Mouse (Mus musculus): ENCODE results near the gene Trmt1. TPM values are rescaled to one million over a fixed set of nuclear protein-coding genes. Genes with fewer than 3 reads are reported as not detected.
A peak's percentile ranks its signal among the peaks of the same experiment; 100 is the strongest.

Trmt1 gene
- 40.1 to 46.6 TPM (median 44.7 TPM) in 3 replicates for total RNA-seq (2017)

- ATAC-seq (replicated peaks; ENCODE audit: insufficient number of reproducible peaks, low FRiP score, low TSS enrichment, poor library complexity, severe bottlenecking), result no peak
Measured at GRCm38 (mm10) chr8:84686191-84687002, at the start of gene Trmt1. Gene Trmt1, plus strand, starts transcription at chr8:84686307.

- no peak for ATAC-seq (replicated peaks; ENCODE audit: insufficient number of reproducible peaks, low FRiP score, low TSS enrichment, poor library complexity, severe bottlenecking)
Measured at GRCm38 (mm10) chr8:84637946-84638554, 48.1 kb upstream of the Trmt1 start.

DNA sequence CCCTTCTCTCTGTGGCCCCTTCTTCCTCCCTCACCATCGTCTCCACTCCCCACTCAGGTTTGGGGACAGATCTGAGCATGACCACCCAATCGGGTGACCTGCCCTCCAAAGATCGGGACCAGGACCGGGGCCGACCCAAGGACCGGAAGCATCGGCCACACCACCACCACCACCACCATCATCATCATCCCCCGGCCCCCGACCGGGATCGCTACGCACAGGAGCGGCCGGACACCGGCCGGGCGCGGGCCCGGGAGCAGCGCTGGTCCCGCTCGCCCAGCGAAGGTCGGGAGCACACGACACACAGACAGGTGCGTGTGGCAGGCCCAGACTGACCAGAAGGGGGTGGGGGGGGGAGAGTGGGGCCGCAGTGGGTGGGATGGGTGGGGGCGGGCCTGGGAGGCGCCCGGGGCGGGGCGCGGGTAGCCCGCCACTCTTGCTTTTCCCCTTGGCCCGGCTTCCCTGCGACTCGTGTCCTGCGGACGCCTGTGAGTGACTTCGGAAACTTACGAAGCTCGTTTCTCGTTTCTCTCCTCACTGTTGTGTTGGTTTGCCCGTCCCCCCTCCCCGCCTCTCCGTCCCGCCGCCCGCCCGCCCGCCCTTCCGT, 47.4 kb upstream of the Trmt1 start:
- no peak for ATAC-seq (replicated peaks; ENCODE audit: insufficient number of reproducible peaks, low FRiP score, low TSS enrichment, poor library complexity, severe bottlenecking)

- peak; percentile 41 for ATAC-seq (replicated peaks; ENCODE audit: insufficient number of reproducible peaks, low FRiP score, low TSS enrichment, poor library complexity, severe bottlenecking)
Measured at GRCm38 (mm10) chr8:84639162-84640009, 46.7 kb upstream of the Trmt1 start.

DNA sequence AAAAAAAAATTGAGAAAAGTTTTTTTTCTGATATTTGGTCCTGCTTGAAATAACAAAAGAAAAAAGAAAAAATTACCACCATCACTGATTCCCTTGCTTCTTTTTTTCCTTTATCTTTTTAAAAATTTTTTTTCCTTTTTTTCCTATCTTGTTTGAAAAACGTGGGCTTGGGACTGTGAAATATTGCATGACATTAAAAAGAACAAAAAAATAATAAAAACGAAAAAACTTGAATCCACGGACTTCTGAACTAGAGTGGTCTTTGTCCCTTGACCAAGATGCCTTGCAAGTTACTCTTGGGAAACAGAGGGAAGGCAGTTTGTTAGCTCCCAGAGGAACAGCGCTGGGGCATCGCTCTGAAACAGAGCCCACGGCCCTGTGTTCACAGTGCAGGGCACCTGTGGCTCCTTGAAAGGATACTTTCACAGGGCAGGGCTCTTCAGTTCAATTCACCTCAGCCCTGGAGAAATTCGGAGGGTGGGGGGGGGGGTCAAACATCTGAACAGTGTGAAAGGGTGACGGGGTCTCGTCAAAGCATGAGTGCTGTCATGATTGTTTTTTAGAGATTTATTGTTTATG, 46.0 kb upstream of the Trmt1 start:
- ATAC-seq (replicated peaks; ENCODE audit: insufficient number of reproducible peaks, low FRiP score, low TSS enrichment, poor library complexity, severe bottlenecking), result no peak

GRCm38 (mm10) chr8:84640617-84641294, 45.4 kb upstream of the Trmt1 start:
- ATAC-seq (replicated peaks; ENCODE audit: insufficient number of reproducible peaks, low FRiP score, low TSS enrichment, poor library complexity, severe bottlenecking), result no peak

DNA sequence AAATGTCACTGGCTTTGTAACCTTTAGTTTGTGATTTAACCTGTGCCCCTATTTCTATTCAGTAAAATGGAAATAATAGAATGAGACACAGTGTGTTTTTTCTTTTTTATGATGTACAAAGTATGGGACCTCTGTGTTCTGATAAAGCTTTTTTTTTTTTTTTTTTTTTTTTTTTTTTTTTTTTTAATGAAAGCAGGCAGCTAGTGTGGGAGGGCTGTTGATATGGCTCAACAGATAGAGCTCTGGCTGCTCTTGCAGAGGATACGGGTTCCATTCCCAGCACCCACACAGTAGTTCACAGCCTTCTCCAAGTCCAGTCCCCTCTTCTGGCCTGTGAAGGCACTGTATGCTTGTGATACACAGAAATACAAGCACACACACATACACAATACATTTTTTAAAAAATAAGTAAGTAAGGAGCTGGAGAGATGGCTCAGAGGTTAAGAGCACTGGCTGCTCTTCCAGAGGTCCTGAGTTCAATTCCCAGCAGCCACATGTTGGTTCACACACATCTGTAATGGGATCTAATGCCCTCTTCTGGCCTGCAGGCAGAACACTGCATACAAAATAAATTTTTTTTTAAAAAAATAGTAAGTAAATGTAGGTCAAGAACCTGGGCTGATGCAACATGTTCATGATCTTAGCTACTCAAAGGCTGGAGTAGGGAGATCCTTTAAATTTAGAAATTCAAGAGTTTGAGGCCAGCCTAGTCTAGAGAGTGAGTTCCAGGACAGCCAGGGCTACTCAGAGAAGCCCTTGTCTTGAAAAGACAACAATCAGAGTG, 44.3 kb upstream of the Trmt1 start:
- ATAC-seq (replicated peaks; ENCODE audit: insufficient number of reproducible peaks, low FRiP score, low TSS enrichment, poor library complexity, severe bottlenecking), result no peak

DNA sequence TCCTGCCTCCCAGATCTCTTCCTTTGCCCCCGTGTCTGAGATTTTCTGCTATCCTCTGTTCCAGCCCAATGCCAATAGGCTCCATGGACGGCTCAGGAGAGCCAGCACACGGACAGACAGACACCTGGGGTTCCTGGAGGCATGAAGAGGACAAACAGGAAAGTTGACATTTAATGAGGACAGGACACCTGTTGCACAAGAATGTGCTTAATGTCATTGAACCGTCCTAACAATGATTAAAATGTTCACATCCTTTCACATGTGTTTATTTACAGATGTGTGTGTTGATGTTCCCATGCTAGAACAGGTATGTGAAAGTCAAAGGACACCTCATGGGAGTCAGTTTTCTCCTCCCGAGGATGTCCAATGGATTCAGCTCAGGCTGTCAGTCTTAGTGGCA, 43.1 kb upstream of the Trmt1 start:
- no peak for ATAC-seq (replicated peaks; ENCODE audit: insufficient number of reproducible peaks, low FRiP score, low TSS enrichment, poor library complexity, severe bottlenecking)

DNA sequence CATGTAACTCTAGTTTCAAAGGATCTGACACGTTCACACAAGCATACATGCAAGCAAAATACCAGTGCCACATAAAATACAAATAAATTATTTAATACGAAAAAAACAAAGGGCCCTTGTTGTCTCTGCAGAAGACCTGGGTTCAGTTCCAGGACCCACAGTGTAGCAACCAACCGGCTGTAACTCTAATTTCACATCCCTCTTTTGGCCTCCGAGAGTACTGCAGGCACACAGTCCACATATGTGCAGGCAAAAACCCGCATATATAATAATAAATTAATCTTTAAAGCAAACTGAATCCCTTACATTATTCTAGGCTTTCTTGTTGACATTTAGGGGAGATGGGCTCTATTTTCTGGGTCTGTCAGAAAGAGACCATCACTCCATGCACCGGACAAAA, 39.3 kb upstream of the Trmt1 start:
- ATAC-seq (replicated peaks; ENCODE audit: insufficient number of reproducible peaks, low FRiP score, low TSS enrichment, poor library complexity, severe bottlenecking), result no peak

- ATAC-seq (replicated peaks; ENCODE audit: insufficient number of reproducible peaks, low FRiP score, low TSS enrichment, poor library complexity, severe bottlenecking), result no peak; the same call in 1 of the 2 replicates
Measured at GRCm38 (mm10) chr8:84647461-84647901, 38.6 kb upstream of the Trmt1 start.

DNA sequence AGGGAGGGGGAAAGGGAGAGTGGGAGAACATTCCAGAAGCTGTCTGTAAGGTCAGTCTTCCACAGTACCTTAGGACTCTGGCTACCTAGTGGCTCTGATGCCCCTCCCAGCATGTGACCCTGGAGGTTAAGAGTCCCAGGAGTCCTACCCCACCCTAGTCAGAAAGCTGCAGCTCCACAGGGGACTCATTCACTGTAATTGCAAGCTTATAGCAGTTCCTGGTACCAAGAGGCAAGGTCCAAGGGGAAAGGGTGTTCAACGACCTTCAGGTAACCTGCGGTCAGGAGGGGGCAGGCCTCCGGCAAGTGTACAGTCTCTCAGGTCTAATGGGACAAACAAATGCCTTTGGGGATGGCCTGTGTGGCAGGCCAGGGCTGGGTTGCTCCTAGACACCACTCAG, 35.9 kb upstream of the Trmt1 start:
- no peak for ATAC-seq (replicated peaks; ENCODE audit: insufficient number of reproducible peaks, low FRiP score, low TSS enrichment, poor library complexity, severe bottlenecking)

DNA sequence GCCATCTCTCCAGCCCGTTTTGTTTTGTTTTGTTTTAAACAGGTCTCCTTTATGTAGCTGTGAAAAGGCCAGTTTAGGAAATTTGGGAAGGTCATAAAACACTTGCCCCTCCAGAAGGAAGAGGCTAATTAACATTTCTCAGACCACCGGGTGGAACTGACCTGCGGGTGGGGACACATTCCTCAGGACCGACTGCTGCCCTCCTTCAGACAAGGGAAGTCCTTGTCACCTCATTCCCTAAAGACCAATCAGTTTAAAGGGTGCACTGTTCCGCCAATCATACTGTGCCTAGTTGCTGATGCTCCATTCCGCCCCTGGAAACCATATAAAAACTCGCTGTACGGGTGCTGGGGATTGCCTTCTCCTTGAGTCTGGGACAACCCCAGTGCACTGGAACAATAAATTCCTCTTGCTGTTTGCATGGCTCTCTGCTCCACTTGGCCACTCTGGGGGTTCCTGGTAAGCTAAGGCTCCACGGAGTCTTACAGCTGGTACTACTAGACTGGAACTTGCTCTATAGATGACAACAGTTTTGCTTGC, 32.9 kb upstream of the Trmt1 start:
- no peak for ATAC-seq (replicated peaks; ENCODE audit: insufficient number of reproducible peaks, low FRiP score, low TSS enrichment, poor library complexity, severe bottlenecking)

- ATAC-seq (replicated peaks; ENCODE audit: insufficient number of reproducible peaks, low FRiP score, low TSS enrichment, poor library complexity, severe bottlenecking), result no peak
Measured at GRCm38 (mm10) chr8:84654597-84654996, 31.5 kb upstream of the Trmt1 start.

GRCm38 (mm10) chr8:84655336-84656190, 30.5 kb upstream of the Trmt1 start:
- no peak for ATAC-seq (replicated peaks; ENCODE audit: insufficient number of reproducible peaks, low FRiP score, low TSS enrichment, poor library complexity, severe bottlenecking)

GRCm38 (mm10) chr8:84656191-84656525, 29.9 kb upstream of the Trmt1 start:
- no peak for ATAC-seq (replicated peaks; ENCODE audit: insufficient number of reproducible peaks, low FRiP score, low TSS enrichment, poor library complexity, severe bottlenecking)

DNA sequence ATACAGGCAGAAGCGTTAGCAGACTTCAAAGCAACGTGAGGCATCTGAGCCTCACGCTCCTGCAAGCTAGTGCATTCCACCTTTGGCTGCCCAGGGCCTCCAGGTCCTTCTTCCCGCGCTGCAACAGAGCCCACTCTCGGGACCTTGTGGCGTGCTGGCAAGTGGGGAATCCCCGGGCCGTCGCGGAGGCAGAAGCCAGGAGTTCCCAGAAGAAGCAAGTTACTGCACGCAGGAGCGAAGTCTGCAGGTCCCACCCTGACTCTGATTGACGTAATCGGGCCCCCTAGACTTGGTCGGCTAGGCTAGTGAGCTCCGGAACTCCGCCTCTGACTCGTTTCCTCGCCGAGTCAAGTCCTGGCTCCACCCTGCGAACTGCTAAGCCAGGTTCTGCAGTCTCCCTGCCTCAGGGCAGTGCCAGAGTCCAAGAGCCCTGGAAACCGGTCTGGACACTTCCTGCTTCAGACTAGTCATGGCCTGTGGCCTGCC, 29.4 kb upstream of the Trmt1 start:
- peak; percentile 59 for ATAC-seq (replicated peaks; ENCODE audit: insufficient number of reproducible peaks, low FRiP score, low TSS enrichment, poor library complexity, severe bottlenecking)

Data from monocyte, adult 5-6 weeks (primary cell).